ENCODE assay signal across 8 mouse cellular contexts in the genomic region with DNA sequence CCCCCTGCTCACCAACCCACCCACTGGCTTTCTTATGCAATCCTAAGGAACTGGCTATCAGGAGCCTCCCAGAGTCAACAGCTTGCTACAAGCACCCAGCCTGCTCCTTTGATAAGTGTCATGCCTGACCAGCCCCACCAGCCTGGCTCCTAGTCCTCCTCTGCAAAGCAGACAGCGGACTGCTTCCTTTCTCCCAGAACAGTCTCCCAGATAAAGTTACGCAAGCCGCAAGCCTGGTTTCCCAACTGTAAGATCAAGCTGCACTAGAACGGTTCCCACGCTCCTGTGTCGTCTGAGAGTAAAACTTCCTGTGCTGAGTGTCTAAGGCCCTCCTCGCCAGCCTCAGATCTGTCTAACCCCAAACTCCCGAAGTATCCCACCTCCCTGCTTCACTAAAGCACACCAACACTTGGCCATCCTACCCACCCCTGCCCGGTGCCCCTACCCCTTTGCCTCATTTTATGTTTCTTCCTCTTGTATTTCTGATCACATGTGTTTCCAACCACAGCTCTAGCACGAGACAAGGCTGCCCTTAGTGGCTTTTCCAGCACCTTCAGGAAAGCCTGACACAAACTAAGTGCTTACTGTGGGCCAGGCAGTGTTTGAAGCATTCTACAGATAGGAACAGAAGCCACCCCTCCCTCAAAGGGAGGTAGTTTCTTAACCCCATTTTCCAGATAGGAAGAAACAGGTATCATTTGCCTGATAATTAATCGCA. TPM values are rescaled to one million over a fixed set of nuclear protein-coding genes. Genes with fewer than 3 reads are reported as not detected.
A peak's percentile ranks its signal among the peaks of the same experiment; 100 is the strongest.
DNase-seq lines count a peak whose midpoint lies in the region; ATAC-seq and TF ChIP-seq lines count a peak whose summit lies in the region.
"Had no signal": no experiment of that assay in that cellular context is flagged by ENCODE, and none has a peak within 500 bp of the region (broad histone marks: within the 10 kb centered on the region; RNA-seq: fewer than 3 reads in every experiment).

No protein-coding gene starts in this region.

- 15% methylated on average over 11 of the region's 11 CpGs for WGBS in lung, adult 2 months
- 57% methylated on average over 11 of the region's 11 CpGs for WGBS in hindbrain, embryonic 14.5 days

- DNase-seq in 3T3-L1 (ENCODE audit: low read depth, low spot score): peak; percentile 76
- DNase-seq in 416B (ENCODE audit: low read depth): peak; percentile 71
- peak; percentile 6 for DNase-seq in embryo, embryonic 10.5 days (ENCODE audit: low spot score)
- peak; percentile 36 for DNase-seq in induced T-regulatory cell, adult 2 months (ENCODE audit: low read depth)
- DNase-seq in lung, adult 2 months: peak; percentile 55
- DNase-seq in thymus, postnatal 36 days: no peak
- no peak for DNase-seq in hindbrain, embryonic 14.5 days (ENCODE audit: low spot score)

- no peak overlapping the region for H3K27ac ChIP-seq in hindbrain, embryonic 14.5 days
- H3K27ac ChIP-seq: hindbrain, embryonic 15.5 days had no signal

- no peak overlapping the region for H3K9ac ChIP-seq in hindbrain, embryonic 14.5 days
- H3K9ac ChIP-seq: hindbrain, embryonic 15.5 days had no signal

- no peak for TF ChIP-seq POLR2A in lung, adult 2 months (IDR thresholded peaks at IDR 0.05; ENCODE audit: borderline replicate concordance, extremely low read depth, low read depth, low read length)

- H3K36me3 ChIP-seq in hindbrain, embryonic 14.5 days (replicated peaks; ENCODE audit: control insufficient read depth, insufficient read depth): no peaks in the 10 kb centered on the region
- H3K36me3 ChIP-seq: hindbrain, embryonic 15.5 days had no signal

- H3K4me3 ChIP-seq in lung, adult 2 months (replicated peaks; ENCODE audit: extremely low read depth, low read depth, low read length): no peak overlapping the region
- no peak overlapping the region for H3K4me3 ChIP-seq in hindbrain, embryonic 14.5 days (replicated peaks; ENCODE audit: low read length)
- H3K4me3 ChIP-seq: hindbrain, embryonic 15.5 days had no signal

- H3K4me2 ChIP-seq in hindbrain, embryonic 14.5 days (replicated peaks): no peak overlapping the region
- H3K4me2 ChIP-seq: hindbrain, embryonic 15.5 days had no signal

- no peaks in the 10 kb centered on the region for H3K9me3 ChIP-seq in hindbrain, embryonic 14.5 days (ENCODE audit: control insufficient read depth, low read length)
- H3K9me3 ChIP-seq: hindbrain, embryonic 15.5 days had no signal

- H3K27me3 ChIP-seq in hindbrain, embryonic 14.5 days (ENCODE audit: control insufficient read depth, insufficient read depth, low read length): no peaks in the 10 kb centered on the region
- H3K27me3 ChIP-seq: hindbrain, embryonic 15.5 days had no signal

- ATAC-seq in hindbrain, embryonic 14.5 days (ENCODE audit: low FRiP score): no peak

- TF ChIP-seq CTCF in lung, adult 2 months (IDR thresholded peaks at IDR 0.05; ENCODE audit: insufficient read depth, low read length): no peak

- peaks cover 13% of the 10 kb centered on the region for H3K4me1 ChIP-seq in lung, adult 2 months (ENCODE audit: control insufficient read depth, insufficient read depth, low read length)
- no peaks in the 10 kb centered on the region for H3K4me1 ChIP-seq in hindbrain, embryonic 14.5 days (replicated peaks; ENCODE audit: control insufficient read depth, insufficient read depth, low read length)
- H3K4me1 ChIP-seq: hindbrain, embryonic 15.5 days had no signal

RNA-seq across cellular contexts. Expression of gene Vps13d, which starts 5.3 kb away (rescaled TPM):
- polyA plus RNA-seq in lung, adult 2 months (2012; rRNA removed): 10.6 and 15.7 TPM in 2 replicates
- polyA plus RNA-seq in hindbrain, embryonic 14.5 days (2014; fragmentation: Nextera tagmentation; extraction: Ambion mirVana): 12.1 and 12.7 TPM in 2 replicates

RNA-seq across cellular contexts. Expression of gene Tnfrsf1b, which starts 46.5 kb away (rescaled TPM):
- 32.2 and 39.5 TPM in 2 replicates for polyA plus RNA-seq in lung, adult 2 months (2012; rRNA removed)
- 4.4 and 4.7 TPM in 2 replicates for polyA plus RNA-seq in hindbrain, embryonic 14.5 days (2014; fragmentation: Nextera tagmentation; extraction: Ambion mirVana)

Comparison
In these comparisons a context has a peak if more than half of its experiments do, and no peak if none do; other contexts are left out.
1. DNase-seq: peak in 3T3-L1 (single experiment), 416B (single experiment), embryo, embryonic 10.5 days (single experiment), induced T-regulatory cell, adult 2 months (single experiment) and lung, adult 2 months (single experiment); none in thymus, postnatal 36 days (0 of 2) and hindbrain, embryonic 14.5 days (single experiment).